Mouse (Mus musculus) layer of hippocampus, postnatal 10 days (tissue): ENCODE measurements around the gene Cmss1. TPM values are rescaled to one million over a fixed set of nuclear protein-coding genes. Genes with fewer than 3 reads are reported as not detected.

Source experiments
- DNase-seq, 2 experiments: peaks; one replicate each; pipeline ENCODE4 v3.0.0; 2021; ENCODE audit warnings: low spot score in 2 of 2
- total RNA-seq, 2 experiments: library from RNA; stranded (reverse); gene quantifications; 2 replicates each; pipeline ENCODE4 v1.2.3; 2021

Gene Cmss1
- total RNA-seq, 2 experiments from 2014 or later = 12.9 to 19.6 TPM

DNA sequence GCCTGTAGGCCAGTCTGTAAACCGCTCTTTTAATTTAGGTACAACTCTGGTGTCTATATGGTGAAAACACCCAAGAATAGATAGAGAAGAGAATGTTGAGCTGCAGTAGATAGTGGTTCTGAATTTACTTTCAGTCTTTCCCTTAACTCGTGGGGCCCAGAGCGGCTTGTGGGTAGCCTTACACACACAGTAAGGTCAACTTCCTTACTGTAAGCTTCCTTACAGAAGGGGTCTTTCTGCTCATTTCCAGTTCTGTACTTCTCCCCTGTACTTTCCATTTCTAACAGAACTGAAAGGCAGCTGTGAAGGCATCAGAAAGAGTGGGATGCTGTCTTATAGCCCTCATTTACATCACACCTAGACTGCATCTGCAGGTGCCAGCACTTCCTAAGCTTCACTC is 175.4 kb downstream of the Cmss1 start:
- no peak for DNase-seq

DNA sequence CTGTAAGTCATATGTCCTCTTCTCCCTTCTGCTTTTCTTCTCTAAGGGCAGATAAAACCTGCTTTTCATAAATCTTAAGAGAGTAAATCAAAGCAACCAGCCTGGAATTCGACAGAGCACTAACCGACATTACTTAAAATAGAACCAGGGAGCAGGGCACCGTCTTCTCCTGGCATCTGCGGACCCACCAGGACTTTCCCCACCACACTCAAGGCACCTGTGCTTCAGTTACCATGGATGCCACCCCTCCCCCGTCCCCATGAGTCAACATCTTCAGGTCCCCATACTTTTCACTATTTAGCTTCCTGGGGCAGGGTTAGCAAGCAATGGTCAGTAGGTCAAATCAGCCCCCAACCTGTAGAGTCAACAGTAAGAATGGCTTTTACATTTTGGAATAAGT is 177.7 kb downstream of the Cmss1 start:
- no peak for DNase-seq

DNA sequence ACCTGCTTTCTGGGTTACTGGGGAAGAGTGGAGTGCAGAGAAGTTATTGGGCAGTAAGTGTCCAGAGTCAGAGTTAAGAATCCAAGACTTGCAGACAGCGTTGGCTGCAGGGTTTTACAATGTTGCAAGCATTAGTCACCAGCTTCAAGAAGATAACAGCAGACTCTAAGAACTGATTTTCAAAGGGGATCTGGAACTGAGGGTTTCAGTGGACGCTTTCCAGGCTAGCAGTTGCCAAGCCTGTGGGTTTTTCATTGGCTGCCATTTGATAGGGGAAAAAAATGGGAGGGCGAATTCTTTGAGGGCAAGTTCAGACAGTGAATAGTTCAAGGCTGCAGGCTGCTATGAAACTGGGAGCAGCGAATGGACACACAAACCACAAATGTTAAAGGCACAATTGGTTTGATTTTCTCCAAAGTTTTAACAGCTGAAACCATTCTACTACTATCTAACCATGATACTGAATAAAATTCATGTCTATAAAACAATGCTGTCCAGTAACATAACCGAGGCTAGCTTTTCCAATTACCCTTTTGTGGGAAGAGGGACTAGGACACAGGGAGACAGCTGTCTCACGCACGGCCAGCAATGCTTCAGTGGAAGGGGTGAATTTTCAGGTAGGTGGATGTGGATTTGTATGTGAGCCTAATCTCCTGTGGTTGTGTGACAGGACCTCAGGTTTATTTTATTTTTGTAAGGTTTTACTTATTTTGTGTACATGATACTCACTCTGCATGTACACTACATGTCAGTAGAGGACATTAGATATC is 179.0 kb downstream of the Cmss1 start:
- DNase-seq = no peak

DNA sequence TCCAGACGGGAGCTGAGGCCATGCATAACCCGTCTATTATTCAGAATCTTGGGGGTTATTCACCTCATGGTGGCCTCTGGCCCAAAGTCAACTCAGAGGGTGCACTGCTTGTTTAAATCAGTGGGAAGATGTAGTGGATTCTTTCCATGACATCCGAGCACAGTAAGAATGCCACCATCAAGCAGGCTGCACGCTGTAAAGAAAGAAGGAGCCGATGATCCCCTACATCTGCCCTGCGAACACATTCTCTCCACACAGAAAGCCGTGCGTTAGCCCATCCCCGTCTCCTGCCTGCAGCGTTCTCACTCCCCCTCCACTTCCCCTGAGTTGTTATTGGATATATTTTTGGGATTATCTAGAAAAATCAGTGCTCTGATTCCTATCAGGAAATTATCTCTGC is 180.0 kb downstream of the Cmss1 start:
- no peak for DNase-seq

DNA sequence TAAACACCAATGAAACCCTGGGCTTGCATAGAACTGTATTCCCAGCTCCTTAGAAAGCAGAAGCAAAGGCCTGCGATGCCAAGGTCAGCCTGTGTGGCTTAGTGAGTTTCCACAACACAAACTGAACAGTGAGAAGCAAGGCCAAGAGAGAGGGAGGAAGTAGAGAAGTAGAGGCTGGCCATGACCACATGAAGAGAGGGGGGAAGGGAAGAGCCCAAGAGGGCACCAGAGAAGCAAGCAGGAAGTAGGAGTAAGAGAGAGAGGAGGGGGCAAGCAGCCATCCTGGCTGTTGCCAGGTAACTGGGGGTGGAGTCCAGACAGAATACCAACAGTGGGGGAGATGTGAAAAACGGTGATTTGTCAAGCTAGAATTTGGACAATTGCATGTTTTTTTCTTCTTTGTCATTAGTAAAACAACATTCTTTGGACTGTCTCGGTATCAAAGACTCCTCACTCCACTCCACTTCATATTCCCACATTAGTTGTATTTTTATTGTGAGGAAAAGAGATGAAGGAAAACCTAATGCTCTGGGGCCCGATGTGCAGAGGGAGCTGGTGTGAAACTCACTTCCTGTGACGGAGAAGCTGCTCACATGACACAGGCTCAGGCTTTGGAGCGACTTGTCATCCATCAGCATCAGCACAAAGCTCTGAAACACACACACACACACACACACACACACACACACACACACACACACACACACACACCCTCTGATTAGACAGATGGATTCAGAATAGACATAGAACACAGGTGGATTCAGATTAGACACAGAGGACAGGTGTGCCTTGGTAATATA is 183.5 kb downstream of the Cmss1 start:
- no peak for DNase-seq

DNA sequence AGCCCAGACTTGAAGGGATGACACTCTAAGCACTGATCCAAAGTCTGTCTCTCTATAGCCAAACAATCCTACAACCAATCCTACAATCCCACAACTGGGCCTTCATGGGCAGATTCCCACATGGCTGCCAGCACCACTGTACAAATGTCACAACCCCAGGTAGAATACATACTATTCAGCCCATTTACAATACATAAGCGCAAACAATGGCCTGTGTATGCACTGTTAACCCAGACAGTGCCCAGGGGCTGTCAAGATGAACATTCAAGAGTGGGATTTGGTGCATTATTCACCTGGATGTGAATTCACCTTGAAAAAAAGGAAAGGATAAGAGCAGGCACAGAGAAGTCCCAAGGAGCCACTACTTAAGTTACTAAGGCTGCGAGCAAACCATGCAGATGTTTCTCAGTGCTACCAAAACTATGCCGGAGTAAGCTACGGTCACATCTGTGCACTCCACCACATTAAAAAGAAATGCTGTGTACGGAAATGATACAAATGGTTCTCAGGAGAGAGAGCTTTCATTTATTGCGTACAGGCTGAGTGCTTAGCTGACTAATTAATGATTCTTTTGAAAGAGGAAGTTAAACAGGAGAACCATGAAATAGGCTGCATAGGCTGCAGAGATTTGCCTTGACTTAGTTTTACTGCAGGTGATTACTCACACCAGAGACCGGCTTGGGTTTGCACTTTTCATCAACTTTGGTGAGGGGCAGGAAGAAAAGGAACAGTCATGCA is 184.8 kb downstream of the Cmss1 start:
- no peak for DNase-seq

DNA sequence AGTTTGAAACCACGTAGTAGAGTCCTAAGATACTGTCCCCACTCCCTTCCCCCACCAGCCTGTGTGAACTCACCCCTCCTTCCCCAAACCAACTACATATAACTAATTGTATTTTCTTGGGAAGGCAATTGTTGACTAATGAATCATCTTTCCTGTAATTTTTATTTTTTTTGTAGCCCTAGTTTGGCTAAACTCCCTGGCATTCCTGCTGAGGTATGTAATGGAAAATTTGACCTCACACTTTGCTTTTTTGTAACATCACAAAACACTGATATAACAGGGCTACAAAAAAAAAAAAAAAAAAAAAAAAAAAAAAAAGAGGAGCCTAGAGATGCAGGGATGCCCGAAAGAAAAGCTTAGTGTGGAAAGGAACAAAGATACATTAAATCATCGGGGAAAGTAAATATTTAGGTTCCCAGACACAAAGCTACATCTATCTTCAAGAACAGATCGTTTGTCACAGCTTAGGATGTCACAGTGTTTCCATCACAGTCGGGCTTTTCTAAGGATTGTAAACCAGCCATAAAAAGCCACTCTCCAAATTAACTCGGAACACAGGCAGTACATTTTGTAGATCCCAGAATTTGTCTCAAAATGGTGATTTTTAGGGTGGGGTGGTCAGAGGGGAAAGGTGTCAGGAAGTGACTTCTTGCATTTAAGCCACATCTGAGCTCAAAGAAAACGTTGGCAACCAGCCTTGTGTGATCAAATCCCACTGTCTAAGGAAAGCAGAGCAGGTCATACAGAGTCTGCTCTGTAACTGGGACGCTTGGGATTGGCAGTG is 185.7 kb downstream of the Cmss1 start:
- no peak for DNase-seq

DNA sequence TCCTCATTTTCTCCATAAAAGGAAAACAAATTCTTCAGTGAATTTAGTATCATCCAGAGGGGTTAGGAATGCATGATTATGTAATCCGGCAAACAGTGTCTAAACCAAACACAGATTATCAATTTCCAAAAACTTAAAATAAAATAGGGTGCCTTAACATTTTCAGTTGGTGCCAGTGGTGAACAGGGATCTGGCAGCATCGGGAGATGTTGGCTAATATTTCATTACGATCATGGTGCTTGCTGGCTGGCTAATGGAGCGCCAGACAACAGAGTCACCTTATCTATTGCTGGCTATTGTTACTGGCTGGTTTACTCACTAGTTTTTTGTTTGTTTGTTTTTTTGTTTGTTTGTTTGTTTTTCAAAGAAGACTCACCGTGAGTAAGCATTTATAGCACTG is 186.8 kb downstream of the Cmss1 start:
- no peak for DNase-seq

DNA sequence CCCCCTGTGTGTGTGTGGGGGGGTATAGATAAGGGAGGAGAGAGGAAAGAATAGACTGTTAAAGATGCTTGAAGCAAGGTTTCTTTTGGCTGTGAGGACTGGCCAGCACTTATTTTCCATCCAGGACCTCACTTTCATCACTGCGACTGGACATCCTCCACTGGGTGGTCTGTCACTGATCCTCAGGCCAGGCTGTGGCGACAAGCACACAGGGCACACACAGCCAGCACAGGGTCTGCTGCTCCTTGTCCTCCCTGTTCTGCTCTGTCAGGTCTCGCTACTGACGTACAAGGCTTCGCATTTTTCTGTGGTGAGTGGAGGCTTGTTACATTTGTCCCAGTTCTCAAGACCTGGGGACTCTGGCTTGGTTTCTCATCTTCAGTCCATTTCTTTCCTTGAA is 187.3 kb downstream of the Cmss1 start:
- DNase-seq = no peak

DNA sequence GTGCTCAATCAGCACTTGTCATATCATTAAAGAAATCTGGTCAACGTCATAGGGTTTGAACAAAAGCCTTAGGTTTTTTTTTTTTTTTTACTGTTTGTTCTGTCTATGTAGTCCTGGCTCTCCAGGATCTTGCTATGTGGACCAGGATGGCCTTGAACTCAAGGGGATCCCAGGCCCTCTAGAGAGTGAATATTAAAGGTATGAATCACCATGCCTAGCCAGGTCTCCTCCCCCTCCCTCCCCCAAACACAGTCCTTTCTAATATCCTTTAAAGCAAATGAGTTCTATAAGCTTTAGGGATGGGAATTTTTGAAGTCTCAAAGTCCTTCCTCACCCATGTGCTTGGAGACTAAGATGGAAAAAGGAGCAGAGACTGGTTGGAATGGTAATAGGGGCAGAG is 188.7 kb downstream of the Cmss1 start:
- no peak for DNase-seq

DNA sequence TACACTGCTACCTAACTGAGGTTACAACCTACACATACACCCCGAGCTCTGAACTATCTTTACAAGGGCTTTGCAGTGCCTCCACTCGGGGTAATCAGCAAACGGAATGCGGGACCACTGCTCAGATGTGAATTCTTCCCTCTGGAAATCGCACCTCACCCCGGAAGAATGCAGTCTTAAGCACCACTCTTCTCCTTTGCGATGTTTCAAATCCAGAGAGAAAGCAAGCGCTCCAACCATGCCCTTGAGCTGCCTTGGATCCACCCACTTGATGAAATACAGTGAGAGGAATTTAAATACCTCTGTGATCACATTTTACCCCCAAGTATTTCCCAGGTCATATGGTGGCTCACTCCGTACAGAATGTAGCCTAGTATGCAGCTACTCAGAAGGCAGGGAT is 189.6 kb downstream of the Cmss1 start:
- DNase-seq = no peak

DNA sequence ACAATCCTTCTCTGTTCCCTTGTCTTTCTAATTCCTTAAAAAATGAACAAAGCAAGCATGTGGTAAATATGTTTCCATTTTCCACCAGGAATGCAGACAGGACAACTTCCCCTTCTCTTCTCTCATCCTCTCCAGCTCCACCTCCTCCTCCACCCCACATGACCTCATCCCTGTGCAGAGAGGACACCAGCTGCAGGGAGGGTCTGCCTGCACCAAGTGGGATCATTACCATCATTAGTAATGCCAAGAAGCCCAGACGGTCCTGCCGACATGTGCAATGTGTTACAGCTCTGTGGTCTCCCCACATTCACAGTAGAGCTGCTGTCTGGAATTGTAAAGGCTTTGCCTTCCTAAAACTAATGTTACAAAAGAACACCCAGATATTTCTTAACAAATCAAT is 190.6 kb downstream of the Cmss1 start:
- DNase-seq = peak in 1 of 2 experiments; percentile 26

DNA sequence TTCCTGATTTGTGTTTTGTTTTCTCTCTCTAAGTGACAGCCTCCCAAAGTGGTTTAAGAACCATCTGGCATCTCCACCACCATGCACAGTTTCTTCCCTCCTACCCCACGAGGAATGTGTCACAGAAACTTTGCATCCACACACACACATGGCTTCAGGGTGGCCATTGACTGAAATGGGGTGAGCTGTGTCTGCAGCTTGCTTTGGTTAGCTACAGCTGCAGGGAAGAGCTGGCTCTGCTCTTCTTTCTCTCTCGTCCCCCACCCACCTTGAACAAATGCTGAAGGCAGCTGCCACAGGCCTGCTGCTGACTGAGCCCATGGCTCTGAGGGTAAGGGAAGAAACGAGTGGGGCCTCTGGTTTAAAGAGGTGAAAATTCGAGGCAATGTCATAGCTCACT is 193.9 kb downstream of the Cmss1 start:
- no peak for DNase-seq

DNA sequence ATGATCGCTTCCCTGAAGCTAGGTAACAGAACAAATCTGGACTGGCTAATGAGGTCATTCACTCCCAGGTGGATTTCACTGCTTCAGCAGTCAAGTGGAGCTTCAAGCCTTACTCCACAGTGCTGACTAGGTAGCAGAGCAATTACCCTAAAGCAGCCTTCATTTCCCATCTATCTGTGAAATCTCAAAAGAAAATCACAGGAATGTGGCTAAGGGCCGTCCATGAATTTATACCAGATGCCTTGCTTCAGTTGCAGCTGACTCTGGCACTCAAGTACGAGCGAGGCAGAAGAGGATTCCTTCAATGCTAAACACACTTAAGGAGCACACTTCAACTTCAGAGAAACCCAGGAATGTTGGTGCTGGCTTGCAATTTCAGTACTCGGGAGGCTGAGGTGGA is 202.8 kb downstream of the Cmss1 start:
- no peak for DNase-seq

DNA sequence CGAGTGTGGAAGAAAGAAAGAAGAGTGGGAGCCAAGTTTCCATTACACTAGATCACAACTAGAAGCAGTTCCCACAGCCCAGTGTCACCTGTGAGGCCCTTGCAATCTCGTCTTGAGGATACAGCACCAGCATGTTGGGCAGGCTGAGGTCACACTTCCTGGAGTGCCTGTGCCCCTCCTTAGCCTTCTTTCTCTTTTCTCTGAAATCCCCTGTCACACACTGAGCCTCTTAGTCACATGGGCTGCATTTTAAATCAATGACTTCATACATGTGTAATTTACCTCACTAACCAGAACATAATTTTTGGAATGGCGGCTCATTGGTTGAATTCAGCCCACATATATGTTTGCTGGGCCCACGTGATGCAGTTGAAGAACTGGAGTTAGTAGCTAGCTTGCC is 203.8 kb downstream of the Cmss1 start:
- no peak for DNase-seq

DNA sequence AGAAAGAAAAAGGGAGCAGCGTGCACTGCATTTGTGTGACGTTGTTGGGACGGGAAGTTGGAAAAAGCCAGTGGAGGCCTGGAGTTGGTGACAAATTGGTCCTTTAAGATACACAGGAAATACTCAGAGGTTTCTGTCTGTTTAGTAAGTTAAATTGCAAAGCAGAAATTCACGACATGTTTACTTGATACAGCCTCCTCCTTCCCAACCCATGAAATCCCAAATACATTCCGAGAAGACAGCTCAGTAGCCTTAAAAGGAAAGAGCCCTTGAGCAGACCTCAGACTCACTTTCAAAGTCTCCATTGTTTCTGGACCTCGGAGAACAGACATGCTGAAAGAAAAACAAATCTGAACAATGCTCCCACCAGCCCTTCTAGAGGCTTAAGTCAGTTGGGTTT is 205.0 kb downstream of the Cmss1 start:
- no peak for DNase-seq

DNA sequence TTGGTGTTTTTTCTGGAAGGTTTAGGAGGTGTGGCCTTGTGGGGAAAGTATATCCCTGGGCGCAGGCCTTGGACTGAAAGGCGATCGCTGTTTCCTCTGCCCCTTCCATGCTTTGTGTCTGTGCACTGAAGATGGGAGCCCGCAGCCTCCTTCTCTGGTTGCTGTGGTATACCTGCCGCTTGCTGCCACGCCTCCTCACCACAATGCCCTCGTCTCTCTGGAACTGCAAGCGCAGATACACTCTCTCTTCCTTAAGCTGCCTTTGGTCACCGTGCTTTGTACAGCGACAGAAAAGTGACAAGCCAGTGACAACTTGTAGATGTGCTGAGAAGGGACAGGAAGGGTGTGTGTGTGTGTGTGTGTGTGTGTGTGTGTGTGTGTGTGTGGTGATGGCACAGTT is 207.1 kb downstream of the Cmss1 start:
- DNase-seq = no peak

DNA sequence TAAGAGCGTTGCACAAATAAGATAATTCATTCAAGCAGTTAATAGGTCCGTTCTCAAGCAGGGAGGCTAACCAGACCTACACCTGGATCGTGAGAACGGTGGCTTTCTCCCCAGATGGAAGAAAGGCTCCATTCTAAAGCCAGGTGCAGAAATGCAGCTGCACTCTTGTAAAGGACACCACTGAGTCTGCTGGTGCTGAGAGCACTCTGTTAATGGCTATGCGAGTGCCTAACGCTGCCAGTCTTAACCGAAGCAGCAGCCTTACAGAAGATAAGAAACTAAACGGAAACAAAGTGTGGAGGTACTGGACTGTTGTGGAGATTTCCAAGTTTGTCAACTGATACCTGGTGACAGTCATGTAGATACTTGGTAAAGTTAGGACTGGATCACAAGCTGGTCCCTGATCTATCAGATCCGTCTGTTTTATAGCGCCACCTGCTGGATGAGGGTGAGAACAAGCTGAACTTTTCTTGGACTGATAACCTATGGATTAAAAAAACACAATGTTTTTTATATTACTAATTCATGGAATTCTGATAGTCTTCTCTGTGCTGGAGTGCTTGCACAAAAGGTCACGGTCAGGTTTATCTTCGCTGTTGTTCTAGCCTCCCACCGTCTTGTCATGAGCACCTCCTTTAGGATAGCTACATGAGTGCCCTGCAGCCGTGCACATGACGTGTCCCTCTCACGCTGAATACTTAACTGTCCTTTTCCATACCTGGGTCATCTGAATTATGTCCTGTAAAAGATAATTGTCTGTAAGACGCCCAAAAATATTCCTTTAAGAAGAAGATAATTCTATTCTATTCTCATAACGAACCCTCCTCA is 208.1 kb downstream of the Cmss1 start:
- peak; percentile 67 to 77 for DNase-seq

DNA sequence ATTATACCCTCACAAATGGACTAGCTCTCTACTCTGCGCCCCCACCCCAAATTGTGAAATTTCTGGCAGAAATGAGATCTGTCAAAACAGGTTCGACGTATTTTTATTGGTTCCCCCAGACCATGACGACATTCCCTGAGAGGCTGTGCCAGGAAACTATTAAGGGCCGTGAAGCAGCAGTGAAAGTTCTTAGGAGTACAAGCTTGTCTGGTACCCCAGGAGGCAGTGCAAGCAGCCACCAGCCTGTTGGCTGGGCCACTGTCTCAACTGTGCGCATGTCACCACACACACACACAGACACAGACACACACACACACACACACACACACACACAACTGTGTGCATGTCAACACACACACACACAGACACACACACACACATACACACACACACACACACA is 208.8 kb downstream of the Cmss1 start:
- DNase-seq = no peak

DNA sequence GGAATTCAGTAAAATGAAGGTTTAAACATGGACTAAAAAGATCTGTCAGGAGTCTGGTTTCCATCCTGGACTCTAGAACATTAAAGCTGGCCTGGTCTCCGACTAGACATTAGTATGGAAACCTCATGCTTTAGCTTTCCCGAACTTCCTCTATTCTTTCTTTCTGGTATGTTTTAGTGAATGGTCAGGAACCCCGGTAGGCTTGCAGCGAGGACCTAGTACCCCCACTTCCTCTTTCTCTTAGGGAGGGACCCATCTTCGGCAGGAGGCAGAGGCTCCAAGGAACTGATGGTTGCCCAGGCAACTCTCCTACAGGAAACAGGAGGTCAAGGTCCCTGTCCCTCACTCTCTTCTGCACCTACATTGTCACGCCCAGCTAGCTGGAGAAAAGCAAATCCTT is 210.4 kb downstream of the Cmss1 start:
- DNase-seq = no peak
